Mouse (Mus musculus): ENCODE data around the gene Hexdc.
A peak's percentile ranks its signal among the peaks of the same experiment; 100 is the strongest.

The Hexdc gene

DNA sequence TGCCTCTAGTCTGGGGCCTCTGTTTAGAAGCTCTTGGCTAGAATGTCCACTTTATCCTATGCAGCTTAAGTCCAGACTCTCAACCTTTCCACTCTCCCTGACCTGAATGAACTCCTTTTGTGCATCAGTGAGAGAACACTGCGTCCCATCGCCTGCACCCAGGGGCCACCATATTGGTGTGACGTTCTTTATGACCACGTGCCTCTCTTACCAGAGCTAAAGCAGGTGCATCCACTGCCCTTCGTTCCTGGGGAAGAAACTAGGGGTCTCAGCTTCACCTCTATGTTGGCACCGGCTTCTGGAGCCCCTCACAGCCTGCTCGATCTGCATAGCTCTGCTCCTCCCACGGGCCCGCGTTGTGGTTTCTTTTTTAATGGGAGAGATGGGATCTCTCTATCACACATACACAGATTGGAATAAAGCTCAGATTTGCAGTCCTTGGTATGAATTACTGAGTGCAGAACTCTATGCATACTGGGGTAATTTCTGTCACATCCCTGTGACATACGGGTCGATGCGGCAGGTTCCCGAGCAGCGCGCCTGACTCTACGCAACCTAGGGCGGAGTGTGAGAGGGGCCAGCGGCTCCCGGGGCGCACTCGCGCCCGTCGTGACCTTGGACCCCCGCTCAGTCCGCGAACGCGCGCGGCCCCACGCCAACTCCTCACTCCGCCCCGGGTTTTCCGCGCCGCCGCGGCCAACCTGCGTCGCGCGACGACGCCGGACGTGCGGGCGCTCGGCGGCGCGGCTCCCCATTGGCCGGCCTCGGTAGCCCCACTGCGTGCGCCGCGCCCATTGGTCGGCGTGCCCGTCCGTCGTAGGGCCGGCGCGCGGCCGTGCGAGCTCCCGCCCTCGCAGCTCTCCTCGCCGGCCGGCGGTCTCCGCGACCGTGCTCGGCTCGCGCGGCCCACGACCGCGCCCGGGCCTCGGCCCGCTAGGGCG is 55.2 kb downstream of the Hexdc start, which contains the start of gene Foxk2:
Foxk2 (plus strand) TSS at position 831 of the 941 bp plus-strand sequence.
- Histone ChIP-seq H3K36me3 (ENCODE audit: insufficient read depth, low read length) (peaks cover 45% of the 10 kb centered on the region), H3K4me1 (replicated peaks; ENCODE audit: low read depth, low read length) (peaks cover 42% of the 10 kb centered on the region), H3K27me3 (ENCODE audit: insufficient read depth, low read length) (no peaks in the 10 kb centered on the region), H3K9me3 (ENCODE audit: low read length) (no peaks in the 10 kb centered on the region), H3K4me3 (replicated peaks; ENCODE audit: low read length) (peak within 1 kb of the TSS; percentile 99)
- TF ChIP-seq CTCF (conservative IDR thresholded peaks at IDR 0.05; ENCODE audit: low read length): no peak
- TF ChIP-seq POU5F1 (IDR thresholded peaks at IDR 0.05; ENCODE audit: borderline replicate concordance, low read length): no peak
- TF ChIP-seq NANOG (IDR thresholded peaks at IDR 0.05; ENCODE audit: borderline replicate concordance, low read length): no peak

GRCm38 (mm10) chr11:121260211-121260906 is 56.1 kb downstream of the Hexdc start:
- Histone ChIP-seq H3K9me3 (ENCODE audit: low read length) (peaks cover 3% of the 10 kb centered on the region), H3K4me3 (replicated peaks; ENCODE audit: low read length) (peak overlapping the region; percentile 99), H3K27me3 (ENCODE audit: insufficient read depth, low read length) (no peaks in the 10 kb centered on the region), H3K36me3 (ENCODE audit: insufficient read depth, low read length) (peaks cover 45% of the 10 kb centered on the region), H3K4me1 (replicated peaks; ENCODE audit: low read depth, low read length) (peaks cover 42% of the 10 kb centered on the region)
- no peak for TF ChIP-seq POU5F1 (IDR thresholded peaks at IDR 0.05; ENCODE audit: borderline replicate concordance, low read length)
- no peak for TF ChIP-seq NANOG (IDR thresholded peaks at IDR 0.05; ENCODE audit: borderline replicate concordance, low read length)
- no peak for TF ChIP-seq CTCF (conservative IDR thresholded peaks at IDR 0.05; ENCODE audit: low read length)

DNA sequence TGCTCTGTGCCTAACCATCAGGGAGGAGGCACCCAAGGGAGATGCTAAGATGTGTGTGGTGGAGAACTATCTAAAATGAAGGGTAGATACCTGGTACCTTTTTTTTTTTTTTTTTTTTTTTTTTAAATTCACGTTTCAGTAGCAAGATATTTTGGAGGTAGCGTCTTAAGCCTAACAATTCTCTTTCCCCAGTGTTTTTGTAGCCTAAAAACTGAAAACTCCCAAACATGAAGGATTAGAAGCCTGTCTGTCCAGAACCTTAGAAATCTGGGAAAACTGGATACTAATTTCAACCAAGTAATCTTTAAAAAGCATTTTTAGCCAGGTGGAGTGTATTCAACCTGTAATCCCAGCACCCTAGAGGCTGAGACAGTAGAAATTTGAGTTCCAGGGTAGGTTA is 56.8 kb downstream of the Hexdc start:
- Histone ChIP-seq H3K27me3 (ENCODE audit: insufficient read depth, low read length) (no peaks in the 10 kb centered on the region), H3K9me3 (ENCODE audit: low read length) (peaks cover 3% of the 10 kb centered on the region), H3K4me3 (replicated peaks; ENCODE audit: low read length) (peak overlapping the region; percentile 99), H3K4me1 (replicated peaks; ENCODE audit: low read depth, low read length) (peaks cover 44% of the 10 kb centered on the region), H3K36me3 (ENCODE audit: insufficient read depth, low read length) (peaks cover 49% of the 10 kb centered on the region)
- TF ChIP-seq NANOG (IDR thresholded peaks at IDR 0.05; ENCODE audit: borderline replicate concordance, low read length): no peak
- TF ChIP-seq POU5F1 (IDR thresholded peaks at IDR 0.05; ENCODE audit: borderline replicate concordance, low read length): no peak
- no peak for TF ChIP-seq CTCF (conservative IDR thresholded peaks at IDR 0.05; ENCODE audit: low read length)
